Mouse (Mus musculus): Measurements from ENCODE around the gene Borcs7.

- no peak for TF ChIP-seq CTCF (IDR thresholded peaks at IDR 0.05; ENCODE audit: borderline replicate concordance, insufficient read depth, low read length)
- no peak for TF ChIP-seq POLR2A (IDR thresholded peaks at IDR 0.05; ENCODE audit: low read depth, low read length)
These were observed 20.9 kb downstream of the Borcs7 start for GRCm38 (mm10) chr19:46710614-46711013.

Data from embryonic fibroblast, embryonic 13.5 days (primary cell).